Mouse (Mus musculus) cerebellum, adult 11-12 months (tissue): ENCODE data around the gene Cd81.

Experiments
- DNase-seq: peaks from one replicate; pipeline ENCODE4 v3.0.0; 2022

Cd81 gene

DNA sequence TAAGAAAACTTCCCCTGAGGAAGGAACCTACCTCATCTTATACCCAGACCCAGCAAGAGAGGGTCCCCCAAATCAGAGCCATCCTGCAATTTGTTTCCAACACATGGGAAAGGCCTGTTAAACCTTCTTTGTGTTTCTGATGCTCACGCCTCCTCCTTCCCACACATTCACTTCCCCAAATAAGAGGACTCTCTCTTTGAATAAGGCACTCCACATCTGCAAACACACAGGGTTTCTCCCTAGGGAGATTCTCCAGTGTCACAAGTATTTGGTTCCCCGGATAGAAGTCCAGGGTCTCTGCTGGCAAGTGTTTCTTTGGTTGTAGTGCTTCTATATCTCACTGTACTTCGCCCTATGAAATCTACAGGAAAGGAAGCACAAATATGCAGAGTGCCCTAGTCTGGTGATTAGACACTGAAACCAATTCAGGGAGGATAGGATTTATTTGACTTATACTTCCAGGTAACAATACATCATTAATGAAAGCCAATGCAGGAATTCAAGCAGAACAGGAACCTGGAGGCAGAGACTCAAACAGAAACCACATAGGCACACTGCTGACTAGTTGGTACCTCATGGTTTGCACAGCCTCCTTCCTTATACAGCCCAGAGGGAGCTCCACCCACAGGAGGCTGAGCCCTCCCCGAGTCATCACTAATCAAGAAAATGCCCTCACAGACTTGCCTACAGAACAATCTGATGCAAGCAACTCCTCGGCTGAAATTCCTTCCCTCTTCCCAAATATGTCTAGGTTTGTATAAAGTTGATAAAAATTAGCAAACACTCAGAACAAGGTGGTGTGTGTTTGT, 31.0 kb upstream of the Cd81 start:
- DNase-seq: no peak

DNA sequence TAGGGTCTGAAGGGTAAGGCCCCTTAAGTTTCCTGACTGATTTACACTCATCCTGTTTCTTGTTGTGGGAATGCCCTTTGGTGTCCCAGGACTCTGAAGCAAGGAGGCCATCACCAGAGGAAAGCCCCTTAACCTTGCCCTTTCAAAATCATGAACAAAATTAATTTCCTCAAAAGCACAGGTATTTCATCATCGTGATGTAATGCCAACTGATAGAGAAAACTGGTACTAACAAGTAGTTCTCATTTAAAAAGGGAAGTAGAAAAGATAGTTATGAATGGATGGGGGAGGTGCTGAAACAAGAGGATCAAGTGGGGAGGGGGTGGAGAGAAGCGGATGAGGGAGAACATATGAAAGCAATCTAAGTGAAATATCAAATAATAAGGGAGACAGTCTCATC, 29.0 kb upstream of the Cd81 start:
- no peak for DNase-seq

DNA sequence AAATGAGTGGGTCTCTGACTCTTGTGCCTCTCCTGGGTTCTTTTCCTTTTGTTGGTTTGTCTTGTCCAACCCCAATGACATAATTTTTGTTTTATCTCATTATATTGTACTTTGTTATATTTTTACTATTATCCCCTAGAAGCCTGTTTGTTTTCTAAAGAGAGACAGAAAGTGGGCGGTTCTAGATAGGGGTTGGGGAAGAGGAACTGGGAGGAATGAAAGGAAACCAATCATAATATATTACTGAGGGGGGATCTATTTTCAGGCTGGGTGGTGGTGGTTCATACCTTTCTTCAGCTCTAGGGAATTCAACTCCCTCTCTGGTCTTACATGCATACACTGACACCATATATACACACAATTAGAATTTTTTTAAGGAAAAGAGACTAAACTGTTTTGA, 28.2 kb upstream of the Cd81 start:
- no peak for DNase-seq

DNA sequence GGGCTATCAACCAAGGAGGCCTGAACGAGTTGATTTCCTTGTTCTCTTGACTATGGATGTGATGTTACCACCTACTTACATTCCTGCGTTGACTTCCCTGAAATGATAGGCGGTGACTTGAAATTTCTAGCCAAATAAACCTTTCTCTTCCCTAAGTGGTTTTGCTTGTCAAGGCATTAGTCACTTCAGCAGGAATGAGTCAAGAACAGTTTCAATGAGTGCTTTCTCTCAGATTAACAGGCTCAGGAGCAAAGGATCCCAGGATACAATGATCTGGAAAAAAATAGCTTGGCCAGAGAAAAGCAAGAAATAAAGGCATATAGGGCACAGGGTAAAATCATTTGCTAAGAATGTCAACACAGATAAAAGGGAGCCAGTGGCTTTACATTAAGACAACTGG, 27.0 kb upstream of the Cd81 start:
- no peak for DNase-seq

- DNase-seq: no peak
Observed at GRCm38 (mm10) chr7:143027196-143027595, 25.3 kb upstream of the Cd81 start.

DNA sequence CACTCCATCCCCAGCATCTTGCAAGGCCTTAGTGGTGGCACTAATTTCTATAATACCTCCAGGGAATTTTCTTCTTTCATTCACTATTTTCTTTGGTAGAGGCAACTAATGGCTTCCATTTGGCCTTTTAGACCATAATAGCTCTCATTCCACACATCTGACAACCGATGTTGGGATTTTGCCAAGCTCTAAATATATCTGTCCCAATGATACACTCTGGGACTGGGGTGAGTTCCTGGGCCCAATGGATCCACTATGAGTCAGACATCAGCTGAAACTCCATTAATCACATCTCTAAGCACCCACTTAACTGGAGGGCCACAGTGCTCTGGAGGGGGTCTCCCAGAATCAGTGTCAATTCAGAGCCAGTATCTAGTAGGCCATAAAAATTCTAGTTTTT, 20.7 kb upstream of the Cd81 start:
- DNase-seq: no peak

DNA sequence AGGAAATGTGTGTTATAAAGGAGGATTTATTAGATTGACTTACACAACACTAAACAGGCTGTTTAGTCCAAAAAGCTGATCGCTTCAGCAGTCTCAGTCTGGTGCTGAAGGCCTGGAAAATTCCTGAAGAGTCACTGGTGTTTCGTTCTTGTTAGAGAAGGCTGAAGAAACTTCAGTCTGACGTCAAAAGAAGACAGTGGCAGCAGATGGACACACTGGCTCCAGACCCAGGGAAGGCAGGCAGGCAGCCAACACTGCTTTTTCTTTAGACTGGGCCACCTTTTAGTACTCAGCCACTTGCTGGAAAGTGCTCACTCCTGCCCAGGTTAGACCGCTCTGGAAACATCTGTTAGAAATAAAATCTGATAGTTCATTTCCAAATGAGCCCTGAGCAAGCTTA, 19.0 kb upstream of the Cd81 start:
- DNase-seq: no peak

DNA sequence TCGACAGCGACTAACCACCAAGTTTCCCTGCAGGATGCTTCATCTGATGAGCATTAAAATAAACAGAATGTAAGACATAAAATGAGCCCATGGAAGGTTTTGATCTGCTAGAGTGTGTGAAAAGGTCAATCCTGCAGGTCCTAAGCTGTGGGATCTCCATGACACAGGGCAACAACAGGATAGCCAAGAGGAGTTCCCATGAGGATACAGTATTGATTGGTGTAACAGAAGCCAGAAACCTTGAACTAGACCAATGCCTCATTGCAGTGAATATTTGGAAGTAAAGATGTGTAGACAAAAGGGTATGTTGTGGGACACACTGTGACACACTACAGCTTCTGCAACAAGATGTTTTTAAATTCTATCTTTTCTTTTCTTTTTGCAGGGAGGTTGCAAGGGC, 18.4 kb upstream of the Cd81 start:
- no peak for DNase-seq

DNA sequence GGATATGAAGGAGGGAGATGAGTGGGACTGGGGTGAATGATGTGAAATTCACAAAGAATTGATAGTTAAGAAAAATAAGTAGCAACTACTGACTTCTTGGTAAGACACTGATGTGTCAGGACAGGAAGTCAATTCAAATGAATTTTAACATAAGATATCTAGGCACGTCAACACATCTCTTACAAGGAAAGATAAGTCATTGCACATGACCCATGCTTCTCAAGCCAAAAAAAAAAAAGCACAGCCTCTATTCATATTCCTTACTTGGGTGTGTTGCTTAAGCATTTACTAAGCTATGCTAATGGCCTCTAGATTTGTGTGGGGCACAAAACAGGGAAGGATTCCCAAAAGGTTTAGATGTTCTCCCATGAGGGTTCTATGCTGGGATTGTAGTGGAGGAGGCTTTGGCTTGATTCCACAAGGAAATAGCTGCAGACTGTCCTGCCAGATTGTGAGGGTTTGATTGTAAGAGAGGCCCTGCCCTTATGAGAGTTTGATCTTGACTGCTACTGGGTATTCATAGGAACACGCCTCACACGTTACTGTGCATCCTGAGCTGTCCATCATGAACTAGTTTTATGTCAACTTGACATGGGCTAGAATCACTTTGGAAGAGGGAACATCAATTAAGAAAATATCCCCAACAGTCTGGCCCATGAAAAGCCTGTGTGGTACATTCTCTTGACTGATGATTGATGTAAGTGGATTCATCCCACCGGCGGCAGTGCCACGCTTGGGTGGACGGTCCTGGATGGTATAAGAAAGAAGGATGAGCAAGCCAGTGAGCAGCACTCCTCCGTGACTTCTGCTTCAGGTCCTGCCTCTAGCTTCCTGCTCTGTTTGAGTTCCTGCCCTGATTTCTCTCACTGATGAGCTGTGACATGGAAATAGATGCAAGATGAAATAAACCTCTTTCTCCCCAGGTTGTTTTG, 17.8 kb upstream of the Cd81 start:
- no peak for DNase-seq

GRCm38 (mm10) chr7:143036787-143037186, 15.8 kb upstream of the Cd81 start:
- no peak for DNase-seq

GRCm38 (mm10) chr7:143037306-143037705, 15.2 kb upstream of the Cd81 start:
- no peak for DNase-seq

DNA sequence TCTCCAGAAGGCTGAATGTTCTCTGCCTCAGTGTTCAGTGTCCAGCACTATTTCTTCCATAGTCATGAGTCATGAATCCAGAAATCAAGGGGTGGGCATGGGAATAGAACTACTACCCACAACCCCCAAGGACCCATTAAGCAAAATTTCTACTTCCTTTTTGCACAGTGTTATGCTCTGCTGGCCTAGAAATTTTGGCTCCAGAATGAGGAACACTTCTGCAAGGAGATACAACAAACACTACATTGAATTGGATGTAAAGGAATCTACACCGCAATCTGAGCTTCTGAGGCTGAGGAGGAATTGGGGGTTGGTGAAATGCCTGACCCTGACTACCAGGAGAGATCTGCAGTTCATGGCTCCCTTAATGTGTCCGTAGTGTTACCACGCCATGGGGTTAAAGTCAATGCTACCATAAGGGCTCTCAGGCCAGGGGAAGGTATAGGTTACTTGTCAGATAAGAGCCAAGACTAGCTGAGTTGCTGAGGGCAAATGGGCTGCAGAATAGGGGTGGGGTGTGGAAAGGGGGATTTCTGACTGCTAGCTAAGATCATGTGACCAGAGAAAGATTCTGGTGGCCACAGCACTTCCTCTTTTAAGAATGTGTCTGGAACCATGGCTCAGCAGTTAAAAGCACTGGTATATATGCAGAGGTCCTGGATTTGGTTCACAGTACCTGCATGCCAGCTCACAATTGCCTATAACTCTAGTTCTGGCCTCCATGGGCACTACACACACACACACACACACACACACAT, 14.2 kb upstream of the Cd81 start:
- no peak for DNase-seq

GRCm38 (mm10) chr7:143040561-143040960, 12.0 kb upstream of the Cd81 start:
- no peak for DNase-seq

DNA sequence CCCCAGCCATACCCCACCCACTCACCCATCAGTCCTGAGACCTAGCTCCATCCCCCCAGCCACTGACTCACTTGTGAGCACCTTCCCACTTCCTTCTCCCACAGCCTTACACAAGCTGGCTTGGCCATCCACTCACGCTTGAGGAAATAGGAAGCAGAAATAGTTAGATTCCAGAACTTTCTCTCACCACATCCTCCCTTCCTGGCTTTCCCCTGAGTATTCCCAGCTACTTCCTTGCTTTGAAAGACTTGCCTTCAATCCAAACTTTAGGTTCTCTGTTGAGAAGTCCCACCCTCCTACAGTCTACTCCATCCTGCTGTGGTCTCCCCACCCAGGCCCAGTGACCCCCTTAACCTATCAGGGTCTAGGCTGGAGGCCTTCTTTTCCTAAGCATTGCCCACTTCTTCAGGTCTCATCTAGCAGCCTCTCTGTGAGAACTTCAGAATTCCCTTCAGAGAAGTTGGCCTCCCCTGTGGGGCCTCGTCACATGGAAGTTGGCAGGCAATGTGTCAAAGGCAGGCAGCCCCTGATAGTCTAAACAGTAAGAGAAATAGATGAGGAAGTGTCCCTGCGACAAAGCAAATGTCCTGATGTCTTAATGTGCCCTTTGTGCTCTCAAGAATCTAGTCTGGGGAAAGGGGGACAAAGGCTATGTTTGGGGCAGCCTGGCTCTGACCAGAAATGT, 11.3 kb upstream of the Cd81 start:
- no peak for DNase-seq

DNA sequence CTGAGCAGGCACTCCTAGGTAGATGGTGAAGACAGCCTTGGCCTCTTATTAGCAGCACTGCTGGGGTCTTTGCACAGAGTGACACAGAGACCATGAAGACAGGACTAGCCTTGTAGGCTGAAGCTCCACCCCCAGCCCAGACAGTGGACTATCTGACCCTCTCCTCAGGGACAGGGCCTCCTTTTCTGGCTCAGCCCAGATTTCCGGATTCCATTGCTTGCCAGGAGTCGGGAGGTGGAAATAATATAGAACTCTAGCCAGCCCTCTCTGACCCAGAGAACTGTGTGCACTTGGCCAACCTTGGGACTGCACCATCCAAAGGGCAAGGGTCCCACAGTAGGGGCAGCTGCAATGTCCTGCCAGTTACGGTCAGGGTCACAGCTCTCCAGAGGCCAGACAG, 10.4 kb upstream of the Cd81 start:
- DNase-seq: no peak

DNA sequence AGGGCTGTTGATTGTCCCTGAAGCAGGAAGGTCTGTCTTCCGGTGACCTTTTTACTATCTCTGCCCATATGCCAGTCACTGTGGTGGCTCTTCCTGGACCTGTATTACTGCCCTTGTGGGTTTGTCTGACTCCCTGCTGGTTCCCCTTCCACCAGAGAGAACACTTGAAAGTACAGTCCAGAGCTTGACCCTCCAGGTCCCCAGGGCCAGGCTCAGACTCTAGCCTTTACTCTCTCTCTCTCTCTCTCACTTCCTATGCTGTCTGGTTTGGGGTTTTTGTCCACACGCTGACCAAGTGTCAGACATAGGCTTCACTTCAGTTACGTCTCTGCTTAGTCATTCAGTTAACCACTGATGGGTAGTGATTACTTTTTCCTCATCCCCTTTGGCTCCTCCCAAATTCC, 9.6 kb upstream of the Cd81 start:
- DNase-seq: no peak

GRCm38 (mm10) chr7:143044049-143044825, 8.3 kb upstream of the Cd81 start:
- no peak for DNase-seq

GRCm38 (mm10) chr7:143044826-143045206, 7.7 kb upstream of the Cd81 start:
- no peak for DNase-seq

- no peak for DNase-seq
Observed at GRCm38 (mm10) chr7:143046358-143046757, 6.2 kb upstream of the Cd81 start.

GRCm38 (mm10) chr7:143049331-143049730, 3.2 kb upstream of the Cd81 start:
- DNase-seq: no peak

DNA sequence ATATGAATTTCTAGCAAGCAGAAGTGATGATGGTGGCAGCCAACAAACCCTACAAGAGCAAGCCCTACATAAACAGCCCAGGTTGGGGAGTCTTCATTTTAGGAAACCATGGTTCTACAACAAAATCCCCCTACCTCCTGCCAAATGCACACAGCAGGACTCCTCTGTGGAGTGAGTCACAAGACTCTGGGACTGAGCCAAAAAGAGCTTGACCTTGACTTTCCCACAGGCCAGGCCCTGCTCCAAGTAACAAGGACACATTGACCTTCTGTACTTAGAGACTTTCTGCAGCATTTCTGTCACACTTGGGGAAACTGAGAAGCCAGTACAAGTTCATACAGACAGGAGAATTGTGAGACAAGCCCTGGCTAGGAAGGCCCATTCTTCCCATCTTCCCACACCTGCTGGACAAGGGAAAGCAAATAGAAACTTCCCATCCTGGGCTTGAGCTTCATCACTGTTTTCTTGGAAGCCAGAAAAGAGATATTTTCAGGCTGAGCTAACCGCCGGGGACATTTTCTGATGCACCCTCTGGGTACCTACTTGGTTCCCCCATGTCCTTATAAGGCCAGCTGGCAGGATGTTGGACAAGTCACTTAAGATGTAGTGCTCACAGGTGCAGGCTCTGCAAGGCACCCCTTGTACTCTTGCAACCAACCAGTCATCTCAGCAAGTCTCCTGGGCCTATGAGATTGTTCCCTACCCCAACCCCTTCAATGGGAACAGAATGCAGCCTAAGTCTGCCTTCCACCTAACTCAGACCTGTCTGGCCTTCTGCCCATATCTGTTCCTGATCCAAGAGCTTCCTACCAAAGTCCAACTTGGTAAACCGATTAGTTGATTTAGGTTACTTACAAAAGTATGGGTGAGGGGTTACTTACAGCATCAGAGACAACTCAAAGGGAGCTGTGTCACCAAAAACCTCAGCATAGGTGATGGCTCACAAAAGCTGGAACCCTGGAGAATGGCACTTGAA, 2.4 kb upstream of the Cd81 start:
- DNase-seq: peak; percentile 29
